Mouse (Mus musculus) megakaryocyte, embryonic 14.5 days (primary cell): ENCODE data around the gene Tmem8b.

Experiments
- FLI1 ChIP-seq: IDR thresholded peaks from 2 replicates; pipeline ENCODE4 v1.6.1; 2012; ENCODE audit warnings: low read length, inconsistent platforms, mixed read lengths
- GATA1 ChIP-seq: IDR thresholded peaks from 3 replicates; pipeline ENCODE4 v1.6.1; 2012; ENCODE audit warnings: mixed read lengths, low read length, inconsistent platforms, borderline replicate concordance

GRCm38 (mm10) chr4:43727718-43728575 is 59.2 kb downstream of the Tmem8b start:
- TF ChIP-seq GATA1 (no peak), FLI1 (no peak)
